Mouse (Mus musculus): Measurements from ENCODE around the gene Kat2b. TPM values are rescaled to one million over a fixed set of nuclear protein-coding genes. Genes with fewer than 3 reads are reported as not detected.

Kat2b gene
- polyA plus RNA-seq, 1 experiment from 2014 or later = 2.6 TPM

DNA sequence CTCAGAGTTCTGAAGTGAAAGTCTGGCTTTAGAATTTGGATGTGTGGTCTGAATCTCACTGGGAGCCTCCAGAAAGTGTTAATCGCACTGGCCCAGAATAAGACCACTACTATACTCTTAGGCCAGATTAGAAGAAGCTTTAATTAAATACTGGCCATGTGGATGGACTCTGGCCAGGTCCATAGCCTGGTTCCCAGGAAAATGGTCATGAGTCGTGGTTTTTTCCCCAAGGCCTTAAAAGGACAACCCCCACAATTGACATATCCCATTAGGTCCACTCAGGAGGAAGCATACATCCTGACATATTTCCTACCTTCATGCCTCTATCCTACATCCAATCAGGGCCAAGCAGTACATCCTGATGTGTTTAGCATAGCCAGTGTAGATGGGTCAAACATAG, 10.5 kb downstream of the Kat2b start:
- Histone ChIP-seq H3K36me3 (no peaks in the 10 kb centered on the region), H3K27me3 (ENCODE audit: low read depth, poor library complexity, severe bottlenecking) (no peaks in the 10 kb centered on the region), H3K9me3 (replicated peaks) (no peaks in the 10 kb centered on the region)

DNA sequence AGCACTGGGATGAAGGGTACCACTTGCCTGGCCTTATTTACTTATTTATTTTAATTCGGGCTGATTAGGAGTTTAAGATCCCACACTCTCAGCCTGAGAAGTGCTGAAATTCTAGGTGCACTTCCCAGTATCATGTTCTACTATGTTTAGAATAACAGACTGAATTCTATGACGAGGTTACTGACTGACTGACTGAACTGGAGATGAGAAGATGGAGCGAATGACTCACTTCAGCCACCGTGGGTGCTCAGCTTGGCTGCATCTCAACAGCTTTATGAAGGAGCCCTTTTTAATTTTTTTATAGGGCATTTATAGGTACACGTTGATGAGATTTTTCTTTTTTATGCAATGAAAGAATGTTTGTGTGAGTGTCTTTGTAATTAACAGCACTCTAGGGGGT, 11.1 kb downstream of the Kat2b start:
- DNase-seq (ENCODE audit: low spot score) = no peak
- Histone ChIP-seq H3K27ac (replicated peaks) (no peak overlapping the region), H3K4me3 (no peak overlapping the region), H3K27me3 (ENCODE audit: low read depth, poor library complexity, severe bottlenecking) (no peaks in the 10 kb centered on the region), H3K9me3 (replicated peaks) (no peaks in the 10 kb centered on the region), H3K36me3 (no peaks in the 10 kb centered on the region), H3K4me1 (peaks cover 16% of the 10 kb centered on the region)
- 86% methylated on average over 5 of the region's 5 CpGs for WGBS

More for the DNA sequence above, 10.5 kb downstream of the Kat2b start:
- Histone ChIP-seq H3K4me1 (peaks cover 16% of the 10 kb centered on the region), H3K27ac (replicated peaks) (no peak overlapping the region), H3K4me3 (no peak overlapping the region)
- 78% methylated on average over 2 of the region's 2 CpGs for WGBS
- DNase-seq (ENCODE audit: low spot score) = no peak

GRCm38 (mm10) chr17:53578249-53578648, 11.6 kb downstream of the Kat2b start:
- Histone ChIP-seq H3K36me3 (no peaks in the 10 kb centered on the region), H3K4me3 (no peak overlapping the region), H3K4me1 (peaks cover 16% of the 10 kb centered on the region), H3K27me3 (ENCODE audit: low read depth, poor library complexity, severe bottlenecking) (no peaks in the 10 kb centered on the region), H3K27ac (replicated peaks) (no peak overlapping the region), H3K9me3 (replicated peaks) (no peaks in the 10 kb centered on the region)
- 88% methylated on average over 6 of the region's 6 CpGs for WGBS
- DNase-seq (ENCODE audit: low spot score) = no peak

GRCm38 (mm10) chr17:53578776-53579175, 12.1 kb downstream of the Kat2b start:
- Histone ChIP-seq H3K4me3 (no peak overlapping the region), H3K27ac (replicated peaks) (no peak overlapping the region), H3K36me3 (no peaks in the 10 kb centered on the region), H3K9me3 (replicated peaks) (no peaks in the 10 kb centered on the region), H3K4me1 (peaks cover 16% of the 10 kb centered on the region), H3K27me3 (ENCODE audit: low read depth, poor library complexity, severe bottlenecking) (no peaks in the 10 kb centered on the region)
- no peak for DNase-seq (ENCODE audit: low spot score)
- WGBS = 62% methylated on average over 9 of the region's 9 CpGs

GRCm38 (mm10) chr17:53579612-53580011, 13.0 kb downstream of the Kat2b start:
- Histone ChIP-seq H3K9me3 (replicated peaks) (no peaks in the 10 kb centered on the region), H3K4me3 (no peak overlapping the region), H3K27ac (replicated peaks) (no peak overlapping the region), H3K4me1 (peaks cover 16% of the 10 kb centered on the region), H3K27me3 (ENCODE audit: low read depth, poor library complexity, severe bottlenecking) (no peaks in the 10 kb centered on the region), H3K36me3 (no peaks in the 10 kb centered on the region)
- no peak for DNase-seq (ENCODE audit: low spot score)
- 53% methylated on average over 4 of the region's 4 CpGs for WGBS

DNA sequence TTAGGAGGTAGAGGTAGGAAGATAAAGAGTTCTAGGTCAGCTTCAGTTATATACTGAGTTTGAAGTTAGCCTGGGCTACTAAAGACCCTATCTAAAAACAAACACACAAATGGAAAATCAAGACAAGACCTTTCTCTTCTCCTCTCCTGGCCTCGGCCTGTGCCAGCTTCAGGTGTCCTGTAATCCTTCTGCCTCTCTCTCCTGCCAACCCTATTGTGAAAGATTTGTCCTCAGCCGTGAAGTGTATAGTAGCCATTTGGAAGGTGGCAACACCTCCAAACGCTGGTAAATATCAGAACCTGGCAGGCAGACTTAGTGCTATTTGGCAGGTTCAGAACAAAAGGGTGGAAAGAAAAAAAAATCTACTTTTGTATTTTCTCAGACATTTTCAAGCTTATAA, 13.6 kb downstream of the Kat2b start:
- H3K4me1 ChIP-seq = peaks cover 16% of the 10 kb centered on the region
- 74% methylated on average over 3 of the region's 3 CpGs for WGBS

GRCm38 (mm10) chr17:53582026-53582585, 15.4 kb downstream of the Kat2b start:
- DNase-seq (ENCODE audit: low spot score) = no peak
- no peaks in the 10 kb centered on the region for H3K36me3 ChIP-seq
- peaks cover 19% of the 10 kb centered on the region for H3K4me1 ChIP-seq
- H3K4me3 ChIP-seq = no peak overlapping the region
- 73% methylated on average over 4 of the region's 4 CpGs for WGBS
- no peaks in the 10 kb centered on the region for H3K27me3 ChIP-seq (ENCODE audit: low read depth, poor library complexity, severe bottlenecking)
- no peaks in the 10 kb centered on the region for H3K9me3 ChIP-seq (replicated peaks)
- H3K27ac ChIP-seq (replicated peaks) = no peak overlapping the region

More for the DNA sequence above, 13.6 kb downstream of the Kat2b start:
- DNase-seq (ENCODE audit: low spot score) = no peak
- H3K27me3 ChIP-seq (ENCODE audit: low read depth, poor library complexity, severe bottlenecking) = no peaks in the 10 kb centered on the region
- H3K27ac ChIP-seq (replicated peaks) = no peak overlapping the region
- no peak overlapping the region for H3K4me3 ChIP-seq
- H3K9me3 ChIP-seq (replicated peaks) = no peaks in the 10 kb centered on the region
- H3K36me3 ChIP-seq = no peaks in the 10 kb centered on the region

DNA sequence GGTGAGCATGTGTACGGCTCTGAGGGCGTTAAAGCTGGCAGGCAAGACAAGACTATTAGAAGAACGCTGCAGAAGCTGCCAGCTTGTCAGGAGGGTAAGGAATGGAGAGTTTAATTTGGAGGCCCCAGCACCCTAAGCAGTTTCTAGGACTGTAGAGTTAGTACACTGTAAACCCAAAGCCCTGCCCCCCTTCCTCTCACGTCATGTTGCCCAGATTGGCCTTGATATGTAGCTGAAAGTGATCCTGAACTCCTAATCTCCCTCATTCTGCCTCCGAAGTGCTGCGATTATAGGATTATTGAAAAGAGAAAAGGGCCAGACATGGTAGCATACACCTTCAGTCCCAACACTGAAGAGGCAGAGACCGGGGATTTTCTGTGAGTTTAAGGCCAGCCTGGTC, 16.1 kb downstream of the Kat2b start:
- WGBS = 89% methylated on average over 7 of the region's 7 CpGs
- Histone ChIP-seq H3K36me3 (no peaks in the 10 kb centered on the region), H3K27me3 (ENCODE audit: low read depth, poor library complexity, severe bottlenecking) (no peaks in the 10 kb centered on the region), H3K4me1 (peaks cover 22% of the 10 kb centered on the region), H3K9me3 (replicated peaks) (no peaks in the 10 kb centered on the region), H3K27ac (replicated peaks) (no peak overlapping the region), H3K4me3 (no peak overlapping the region)
- no peak for DNase-seq (ENCODE audit: low spot score)

GRCm38 (mm10) chr17:53583846-53584579, 17.4 kb downstream of the Kat2b start:
- no peak for DNase-seq (ENCODE audit: low spot score)
- no peak overlapping the region for H3K4me3 ChIP-seq
- H3K4me1 ChIP-seq = peaks cover 13% of the 10 kb centered on the region
- no peaks in the 10 kb centered on the region for H3K9me3 ChIP-seq (replicated peaks)
- 91% methylated on average over 11 of the region's 11 CpGs for WGBS
- no peaks in the 10 kb centered on the region for H3K36me3 ChIP-seq
- H3K27me3 ChIP-seq (ENCODE audit: low read depth, poor library complexity, severe bottlenecking) = no peaks in the 10 kb centered on the region
- no peak overlapping the region for H3K27ac ChIP-seq (replicated peaks)

- peaks cover 6% of the 10 kb centered on the region; the same call in 1 of the 2 replicates for H3K4me1 ChIP-seq
- H3K9me3 ChIP-seq (replicated peaks) = no peaks in the 10 kb centered on the region
- H3K4me3 ChIP-seq = no peak overlapping the region
- no peak overlapping the region for H3K27ac ChIP-seq (replicated peaks)
- H3K27me3 ChIP-seq (ENCODE audit: low read depth, poor library complexity, severe bottlenecking) = no peaks in the 10 kb centered on the region
- WGBS = 90% methylated on average over 14 of the region's 14 CpGs
- H3K36me3 ChIP-seq = no peaks in the 10 kb centered on the region
- no peak for DNase-seq (ENCODE audit: low spot score)
Measured at GRCm38 (mm10) chr17:53587074-53587851, 20.6 kb downstream of the Kat2b start.

DNA sequence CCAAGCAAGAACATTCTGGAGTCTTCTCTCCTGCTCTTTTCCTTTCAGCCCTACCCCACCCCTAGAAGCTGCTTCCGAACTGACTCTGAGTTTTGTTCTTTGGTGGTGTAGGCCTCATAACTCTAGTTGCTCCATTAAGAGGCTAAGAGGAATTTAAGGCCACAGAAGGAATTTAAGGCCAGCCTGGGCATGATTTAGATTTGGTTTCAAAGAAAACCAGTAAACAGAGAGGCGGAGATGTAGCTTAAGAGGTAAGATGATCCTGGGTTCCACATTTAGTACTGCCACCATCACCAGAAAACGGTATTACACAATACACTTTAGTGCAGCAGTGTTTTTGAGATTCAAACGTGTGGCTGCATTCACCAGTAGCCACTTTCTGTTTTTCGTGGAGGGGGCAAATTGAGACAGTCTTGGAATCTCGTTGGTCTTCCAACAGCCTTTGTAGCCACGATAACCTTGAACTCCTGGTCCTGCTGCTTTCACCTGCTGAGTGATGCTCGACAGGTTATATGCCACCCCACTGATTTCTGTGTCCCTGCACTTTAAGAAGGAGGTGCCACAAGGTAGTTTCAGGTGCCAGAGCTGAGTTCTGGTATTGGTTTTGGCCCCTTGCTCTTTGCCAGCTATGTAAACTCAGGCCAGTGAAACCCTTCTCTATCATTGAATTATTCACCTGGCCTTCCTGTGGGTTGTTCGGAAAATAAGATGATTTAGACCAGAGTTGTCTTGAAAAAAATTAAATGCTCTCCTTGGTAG, 21.6 kb downstream of the Kat2b start:
- Histone ChIP-seq H3K4me3 (no peak overlapping the region), H3K4me1 (peaks cover 6% of the 10 kb centered on the region; the same call in 1 of the 2 replicates), H3K36me3 (no peaks in the 10 kb centered on the region), H3K9me3 (replicated peaks) (no peaks in the 10 kb centered on the region), H3K27me3 (ENCODE audit: low read depth, poor library complexity, severe bottlenecking) (no peaks in the 10 kb centered on the region), H3K27ac (replicated peaks) (no peak overlapping the region)
- WGBS = 85% methylated on average over 9 of the region's 9 CpGs
- DNase-seq (ENCODE audit: low spot score) = no peak

GRCm38 (mm10) chr17:53590110-53590509, 23.4 kb downstream of the Kat2b start:
- 93% methylated on average over 6 of the region's 6 CpGs for WGBS
- Histone ChIP-seq H3K36me3 (no peaks in the 10 kb centered on the region), H3K27me3 (ENCODE audit: low read depth, poor library complexity, severe bottlenecking) (no peaks in the 10 kb centered on the region), H3K9me3 (replicated peaks) (no peaks in the 10 kb centered on the region), H3K4me3 (no peak overlapping the region), H3K4me1 (peaks cover 6% of the 10 kb centered on the region; the same call in 1 of the 2 replicates), H3K27ac (replicated peaks) (no peak overlapping the region)
- DNase-seq (ENCODE audit: low spot score) = no peak
